In the genomic region with DNA sequence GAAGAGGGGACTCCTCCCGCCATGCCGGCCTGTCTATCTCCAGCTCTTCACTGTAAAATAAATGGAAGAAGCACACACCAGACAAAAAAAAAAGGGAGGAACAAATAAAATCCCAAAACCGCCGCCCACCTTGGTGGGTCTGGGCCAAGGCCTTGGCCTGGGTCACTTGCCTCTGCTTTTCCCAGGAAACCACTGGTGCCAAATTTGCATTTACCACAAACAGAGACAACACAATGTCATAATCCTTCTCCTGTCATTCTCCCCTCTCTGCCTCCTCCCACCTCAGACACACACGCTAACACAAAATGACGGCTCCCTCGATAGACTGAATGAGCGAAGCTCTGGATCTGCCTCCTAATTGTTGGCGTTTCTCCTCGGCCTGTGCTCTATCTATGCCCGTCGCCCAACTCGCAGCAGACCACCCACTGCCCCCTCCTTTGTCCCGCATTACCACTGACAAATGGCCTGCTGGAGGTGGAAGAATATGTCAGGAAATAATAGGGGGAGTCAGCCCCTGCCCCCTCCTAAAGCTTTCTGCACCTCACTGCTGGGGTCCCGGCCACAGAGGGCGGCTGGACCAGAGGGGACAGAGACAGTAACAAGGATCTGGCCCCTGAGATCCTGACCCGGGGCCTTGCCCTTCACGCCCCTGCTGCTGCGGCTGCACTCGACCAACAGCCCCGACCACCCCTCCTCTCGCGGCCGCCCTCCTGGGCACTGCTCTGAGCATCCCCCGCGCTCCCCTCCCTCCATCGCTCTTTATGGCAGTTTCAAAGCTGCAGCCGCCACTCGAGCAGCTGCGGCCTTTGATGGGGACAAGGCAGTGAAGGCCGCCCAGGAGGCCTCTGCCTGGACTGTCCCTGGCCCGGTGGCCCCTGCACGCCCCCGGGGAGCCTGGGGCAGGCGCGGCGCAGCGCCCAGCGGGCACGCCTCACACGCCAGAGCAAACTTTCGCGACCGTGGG, we compare ENCODE assay signal across 8 mouse cellular contexts.
A peak's percentile ranks its signal among the peaks of the same experiment; 100 is the strongest.
DNase-seq lines count a peak whose midpoint lies in the region; ATAC-seq lines count a peak whose summit lies in the region.

No protein-coding gene starts in this region.

- no peak overlapping the region for H3K27ac ChIP-seq in kidney, embryonic 16.5 days (ENCODE audit: low read length)
- no peak overlapping the region for H3K27ac ChIP-seq in embryonic facial prominence, embryonic 11.5 days (replicated peaks; ENCODE audit: low read depth, low read length)
- peak overlapping the region; percentile 79 for H3K27ac ChIP-seq in hindbrain, embryonic 14.5 days
- peak overlapping the region; percentile 83 for H3K27ac ChIP-seq in midbrain, embryonic 16.5 days (ENCODE audit: low read length)

- H3K4me1 ChIP-seq in kidney, embryonic 16.5 days (ENCODE audit: insufficient read depth, low read length): peaks cover 10% of the 10 kb centered on the region
- peaks cover 10% of the 10 kb centered on the region for H3K4me1 ChIP-seq in embryonic facial prominence, embryonic 11.5 days (ENCODE audit: control insufficient read depth, insufficient read depth, low read length)
- H3K4me1 ChIP-seq in hindbrain, embryonic 14.5 days (replicated peaks; ENCODE audit: control insufficient read depth, insufficient read depth, low read length): peaks cover 26% of the 10 kb centered on the region
- H3K4me1 ChIP-seq in midbrain, embryonic 16.5 days (ENCODE audit: control insufficient read depth, insufficient read depth, low read length): peaks cover 39% of the 10 kb centered on the region

- H3K36me3 ChIP-seq in kidney, embryonic 16.5 days (ENCODE audit: insufficient read depth, low read length): no peaks in the 10 kb centered on the region
- H3K36me3 ChIP-seq in embryonic facial prominence, embryonic 11.5 days (replicated peaks; ENCODE audit: control insufficient read depth, insufficient read depth, low read depth, low read length): no peaks in the 10 kb centered on the region
- no peaks in the 10 kb centered on the region for H3K36me3 ChIP-seq in hindbrain, embryonic 14.5 days (replicated peaks; ENCODE audit: control insufficient read depth, insufficient read depth)
- no peaks in the 10 kb centered on the region for H3K36me3 ChIP-seq in midbrain, embryonic 16.5 days (ENCODE audit: control insufficient read depth, insufficient read depth, low read length)

- H3K4me2 ChIP-seq in kidney, embryonic 16.5 days (replicated peaks; ENCODE audit: low read depth, low read length): peak overlapping the region; percentile 54
- peak overlapping the region; percentile 78 for H3K4me2 ChIP-seq in embryonic facial prominence, embryonic 11.5 days (ENCODE audit: low read depth, low read length)
- H3K4me2 ChIP-seq in hindbrain, embryonic 14.5 days (replicated peaks): peak overlapping the region; percentile 74
- peak overlapping the region; percentile 88 for H3K4me2 ChIP-seq in midbrain, embryonic 16.5 days (ENCODE audit: low read length)

- peak overlapping the region; percentile 41; the same call in 1 of the 2 replicates for H3K9ac ChIP-seq in kidney, embryonic 16.5 days (replicated peaks; ENCODE audit: low read length)
- H3K9ac ChIP-seq in embryonic facial prominence, embryonic 11.5 days (replicated peaks; ENCODE audit: low read length): peak overlapping the region; percentile 52
- peak overlapping the region; percentile 60 for H3K9ac ChIP-seq in hindbrain, embryonic 14.5 days
- H3K9ac ChIP-seq in midbrain, embryonic 16.5 days (ENCODE audit: low read depth, low read length): peak overlapping the region; percentile 67

- ATAC-seq in kidney, embryonic 16.5 days (ENCODE audit: low FRiP score, low TSS enrichment): peak; percentile 64
- ATAC-seq in embryonic facial prominence, embryonic 11.5 days (replicated peaks; ENCODE audit: insufficient number of reproducible peaks, low FRiP score, low TSS enrichment, low read depth): peak; percentile 67
- ATAC-seq in hindbrain, embryonic 14.5 days (ENCODE audit: low FRiP score): peak; percentile 56
- ATAC-seq in midbrain, embryonic 16.5 days: peak; percentile 59; the same call in 1 of the 2 replicates

- no peaks in the 10 kb centered on the region for H3K9me3 ChIP-seq in kidney, embryonic 16.5 days (ENCODE audit: low read length)
- no peaks in the 10 kb centered on the region for H3K9me3 ChIP-seq in embryonic facial prominence, embryonic 11.5 days (replicated peaks; ENCODE audit: control insufficient read depth, low read length)
- no peaks in the 10 kb centered on the region for H3K9me3 ChIP-seq in hindbrain, embryonic 14.5 days (ENCODE audit: control insufficient read depth, low read length)
- no peaks in the 10 kb centered on the region for H3K9me3 ChIP-seq in midbrain, embryonic 16.5 days (replicated peaks; ENCODE audit: control insufficient read depth, low read length, poor library complexity, severe bottlenecking)

- WGBS in kidney, embryonic 16.5 days: 16% methylated on average over 43 of the region's 44 CpGs
- 7% methylated on average over 44 of the region's 44 CpGs for WGBS in embryonic facial prominence, embryonic 11.5 days
- 4% methylated on average over 44 of the region's 44 CpGs for WGBS in hindbrain, embryonic 14.5 days
- 3% methylated on average over 43 of the region's 44 CpGs for WGBS in midbrain, embryonic 16.5 days

- H3K27me3 ChIP-seq in kidney, embryonic 16.5 days (ENCODE audit: insufficient read depth, low read length): peaks cover 16% of the 10 kb centered on the region; the same call in 1 of the 2 replicates
- peaks cover 4% of the 10 kb centered on the region for H3K27me3 ChIP-seq in embryonic facial prominence, embryonic 11.5 days (ENCODE audit: control insufficient read depth, insufficient read depth, low read length)
- peaks cover 17% of the 10 kb centered on the region; the same call in 1 of the 2 replicates for H3K27me3 ChIP-seq in hindbrain, embryonic 14.5 days (ENCODE audit: control insufficient read depth, insufficient read depth, low read length)
- H3K27me3 ChIP-seq in midbrain, embryonic 16.5 days (ENCODE audit: control insufficient read depth, insufficient read depth, low read depth, low read length): no peaks in the 10 kb centered on the region

- H3K4me3 ChIP-seq in kidney, embryonic 16.5 days (ENCODE audit: low read length): peak overlapping the region; percentile 29
- peak overlapping the region; percentile 25 for H3K4me3 ChIP-seq in embryonic facial prominence, embryonic 11.5 days (ENCODE audit: low read depth, low read length)
- peak overlapping the region; percentile 27 for H3K4me3 ChIP-seq in hindbrain, embryonic 14.5 days (replicated peaks; ENCODE audit: low read length)
- H3K4me3 ChIP-seq in midbrain, embryonic 16.5 days (ENCODE audit: low read depth, low read length): peak overlapping the region; percentile 40

- DNase-seq in kidney, adult 8-10 months: no peak
- DNase-seq in embryonic facial prominence, embryonic 11.5 days (ENCODE audit: low spot score): peak; percentile 58
- DNase-seq in hindbrain, embryonic 14.5 days (ENCODE audit: low spot score): no peak
- DNase-seq in spleen, adult 12 weeks (ENCODE audit: low spot score): no peak
- no peak for DNase-seq in spleen, postnatal 10 days (ENCODE audit: low spot score in 2 of 2)
- no peak for DNase-seq in lung, adult 18-20 months

Comparison
In these comparisons a context has a peak if more than half of its experiments do, and no peak if none do; other contexts are left out.
1. H3K27ac ChIP-seq: peak in hindbrain, embryonic 14.5 days (single experiment) and midbrain, embryonic 16.5 days (single experiment); none in kidney, embryonic 16.5 days (single experiment) and embryonic facial prominence, embryonic 11.5 days (single experiment).
2. Peak in every context shown above with its lines, with median percentiles within 50 percentile points of each other: ATAC-seq, H3K4me2 ChIP-seq, H3K4me3 ChIP-seq and H3K9ac ChIP-seq.